Mouse (Mus musculus) 416B (cell line): ENCODE measurements around the gene Ccdc69.

Experiments used
- DNase-seq: peaks from one replicate; pipeline ENCODE4 v3.0.0; 2011; ENCODE audit warnings: low read depth

Ccdc69 gene

GRCm38 (mm10) chr11:55036601-55037000 lies 41.3 kb downstream of the Ccdc69 start:
- DNase-seq: no peak

DNA sequence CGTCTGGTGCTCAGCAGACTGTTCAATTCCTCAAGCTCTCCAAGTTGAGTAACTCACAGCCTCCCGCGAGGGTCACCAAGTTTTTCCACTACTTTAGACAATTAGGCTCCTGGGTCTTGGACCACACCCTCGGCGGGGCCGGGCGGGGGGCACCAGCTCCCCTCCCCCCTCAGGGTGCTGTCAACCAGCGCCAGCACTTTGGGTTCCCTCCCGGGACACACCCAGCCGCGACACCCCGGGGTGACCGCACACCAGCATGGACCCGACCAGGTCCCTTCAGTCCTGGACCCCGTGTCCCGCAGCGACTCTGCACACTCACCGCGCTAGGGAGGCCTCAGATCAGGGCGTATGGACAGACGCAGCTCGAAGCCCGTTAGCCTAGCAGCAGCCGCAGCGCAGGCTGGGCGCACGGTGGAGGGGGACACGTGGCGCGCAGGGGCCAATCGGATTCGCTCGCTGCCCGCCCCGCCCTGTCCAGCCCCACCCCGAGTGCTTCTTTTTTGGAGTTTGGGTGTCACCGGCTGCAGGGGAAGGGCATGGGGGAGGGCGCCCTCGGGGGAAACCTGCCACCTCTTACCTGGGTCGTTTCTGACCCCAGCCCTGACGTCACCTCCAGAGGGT lies 44.8 kb downstream of the Ccdc69 start, which contains the start of gene Anxa6:
Anxa6 (minus strand) TSS at position 406 of the 621 bp plus-strand sequence.
- peak; percentile 65 for DNase-seq

DNA sequence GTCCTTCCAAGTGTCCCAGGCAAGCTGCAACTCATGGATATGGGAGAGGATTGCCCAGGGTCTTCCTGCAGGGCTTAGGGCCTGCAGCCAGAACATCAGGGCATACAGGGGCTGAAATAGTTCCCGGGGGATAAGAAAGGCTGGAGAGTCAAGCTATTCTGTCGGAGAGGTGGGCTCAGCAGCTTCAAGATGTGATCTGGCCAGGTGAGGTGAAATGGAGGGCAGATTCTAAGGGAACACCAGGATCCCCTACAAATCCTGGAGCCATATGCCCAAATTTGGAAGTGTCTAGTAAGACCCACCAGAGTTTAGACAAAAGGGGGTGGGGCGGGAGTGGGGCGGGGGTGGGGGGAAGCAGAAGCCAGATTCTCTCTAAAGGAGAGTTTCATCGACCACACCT lies 45.6 kb downstream of the Ccdc69 start:
- DNase-seq: no peak

GRCm38 (mm10) chr11:55031991-55032280 lies 46.0 kb downstream of the Ccdc69 start:
- no peak for DNase-seq

DNA sequence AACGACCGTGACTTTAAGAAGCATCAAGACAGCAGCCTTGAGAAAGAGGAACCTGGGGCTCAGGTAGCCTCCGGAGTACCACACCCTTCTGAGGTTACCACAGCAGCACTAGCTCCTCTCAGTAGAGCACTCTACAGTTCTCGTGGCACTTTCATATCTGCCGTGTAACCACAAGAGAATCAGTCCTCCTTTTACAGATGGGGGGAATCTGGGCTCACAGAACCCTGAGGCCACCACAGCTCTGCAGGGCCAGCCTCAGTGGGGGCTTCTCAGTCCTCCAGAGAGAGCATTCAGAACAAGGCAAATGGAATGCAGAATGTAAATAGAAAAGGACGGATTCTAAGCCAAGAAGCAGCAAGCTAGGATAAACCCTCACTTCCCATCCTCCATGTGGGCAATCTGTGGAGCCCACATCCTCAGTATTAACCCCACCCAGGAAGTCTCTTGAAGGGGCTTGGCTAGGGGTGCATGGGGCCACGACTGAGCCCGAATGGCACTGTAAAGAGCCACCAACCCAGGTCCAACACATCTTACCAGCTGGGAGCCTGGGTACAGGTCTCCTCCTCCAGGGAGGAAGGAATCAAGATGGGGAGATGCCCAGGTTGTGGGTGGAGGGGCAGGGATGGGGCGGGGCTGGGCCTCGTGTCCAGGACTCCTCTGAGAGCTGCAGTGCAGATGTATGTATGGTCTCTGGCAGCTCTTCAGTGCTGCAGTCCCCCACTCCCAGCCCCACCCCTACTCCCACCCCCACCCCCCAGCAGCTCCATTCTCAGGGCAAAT lies 46.5 kb downstream of the Ccdc69 start:
- no peak for DNase-seq

GRCm38 (mm10) chr11:55028509-55028908 lies 49.4 kb downstream of the Ccdc69 start:
- DNase-seq: no peak

- DNase-seq: no peak
Observed at GRCm38 (mm10) chr11:55027204-55027855, 50.6 kb downstream of the Ccdc69 start.

- no peak for DNase-seq
Observed at GRCm38 (mm10) chr11:55025896-55026295, 52.0 kb downstream of the Ccdc69 start.

DNA sequence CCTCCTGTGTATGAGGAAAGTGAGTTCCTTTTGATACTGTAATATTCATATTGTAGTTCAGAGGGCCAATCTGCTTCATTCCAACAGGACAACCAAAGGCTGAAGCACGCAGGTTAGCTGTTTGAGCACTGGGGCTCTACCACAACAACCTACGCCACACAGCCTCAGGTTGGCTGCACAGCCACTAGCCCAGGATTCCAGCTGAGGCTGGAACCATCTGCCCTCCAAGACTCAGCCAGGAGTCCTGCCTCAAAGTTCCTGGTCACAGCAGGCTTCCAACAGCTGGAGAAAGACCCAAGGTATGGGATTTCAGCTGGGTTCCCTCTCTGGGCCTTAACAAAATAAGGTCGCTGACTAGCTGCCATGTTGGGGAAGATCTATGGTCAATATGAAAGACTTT lies 54.3 kb downstream of the Ccdc69 start:
- DNase-seq: no peak

DNA sequence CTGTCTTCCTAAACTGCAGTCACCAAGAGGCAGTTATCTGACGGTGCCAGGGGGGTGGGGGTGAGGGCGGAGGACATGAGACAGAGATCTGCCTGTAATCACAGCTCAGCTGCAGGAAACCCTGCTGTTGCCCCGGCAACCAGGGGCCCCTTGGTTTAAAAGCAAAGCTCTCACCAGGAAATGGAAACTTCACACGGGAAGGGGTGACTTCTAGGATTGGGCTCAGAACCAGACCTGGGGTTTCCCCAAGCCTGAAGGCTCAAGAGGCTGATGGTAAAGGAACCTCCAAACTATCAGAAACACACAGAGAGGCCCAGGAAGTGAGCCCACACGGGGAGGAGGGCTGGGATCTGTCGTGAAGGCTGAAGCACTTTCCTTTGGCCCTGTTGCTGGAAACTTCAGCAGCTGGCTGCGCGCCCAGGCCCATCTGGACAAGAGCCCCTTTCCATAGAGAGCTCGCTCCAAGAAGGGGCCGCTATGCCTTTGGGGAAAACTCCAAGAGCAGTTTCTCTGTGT lies 54.8 kb downstream of the Ccdc69 start:
- peak; percentile 91 for DNase-seq

DNA sequence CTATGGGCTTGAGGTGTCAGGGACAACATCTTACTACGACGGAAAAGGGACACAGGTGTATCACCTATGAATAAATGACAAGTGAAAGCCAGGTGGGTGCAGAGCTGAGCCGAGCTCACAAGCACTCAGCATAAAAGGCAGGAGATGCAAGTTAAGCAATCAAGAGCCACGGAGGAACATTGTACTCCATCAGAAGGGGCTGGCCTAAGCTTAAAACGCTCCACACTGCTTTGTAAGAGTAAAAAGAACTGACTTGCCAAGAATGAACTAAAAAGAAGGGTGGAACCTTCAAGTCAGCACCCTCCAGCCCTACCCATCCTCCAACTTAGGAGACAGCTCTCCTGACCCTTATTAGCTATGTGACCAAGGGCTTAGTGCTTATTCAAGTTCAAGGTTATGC lies 55.4 kb downstream of the Ccdc69 start:
- no peak for DNase-seq

DNA sequence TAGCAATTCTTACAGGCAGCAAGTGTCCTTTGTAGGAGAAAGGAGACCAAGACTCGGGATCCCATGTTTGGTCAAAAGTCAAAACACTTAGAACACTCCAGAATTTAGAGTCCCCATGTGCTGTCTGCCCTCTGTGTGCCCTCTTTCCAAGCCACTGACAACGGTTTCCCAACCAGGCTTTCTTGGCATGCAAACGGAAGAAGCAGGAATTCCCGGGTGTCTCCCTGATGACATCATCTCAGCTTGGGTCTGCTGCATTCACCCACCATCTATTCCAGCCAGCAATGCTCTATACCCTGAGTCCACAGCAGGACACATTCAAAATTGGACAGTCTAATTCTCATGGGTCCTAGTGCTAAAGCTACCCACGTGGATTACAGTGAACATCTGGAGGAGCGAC lies 56.1 kb downstream of the Ccdc69 start:
- no peak for DNase-seq

- DNase-seq: no peak
Observed at GRCm38 (mm10) chr11:55021458-55021857, 56.5 kb downstream of the Ccdc69 start.

GRCm38 (mm10) chr11:55019711-55020110 lies 58.2 kb downstream of the Ccdc69 start:
- DNase-seq: no peak

- no peak for DNase-seq
Observed at GRCm38 (mm10) chr11:55018034-55018433, 59.9 kb downstream of the Ccdc69 start.

- DNase-seq: no peak
Observed at GRCm38 (mm10) chr11:55017201-55017600, 60.7 kb downstream of the Ccdc69 start.

- DNase-seq: no peak
Observed at GRCm38 (mm10) chr11:55016758-55017157, 61.2 kb downstream of the Ccdc69 start.

DNA sequence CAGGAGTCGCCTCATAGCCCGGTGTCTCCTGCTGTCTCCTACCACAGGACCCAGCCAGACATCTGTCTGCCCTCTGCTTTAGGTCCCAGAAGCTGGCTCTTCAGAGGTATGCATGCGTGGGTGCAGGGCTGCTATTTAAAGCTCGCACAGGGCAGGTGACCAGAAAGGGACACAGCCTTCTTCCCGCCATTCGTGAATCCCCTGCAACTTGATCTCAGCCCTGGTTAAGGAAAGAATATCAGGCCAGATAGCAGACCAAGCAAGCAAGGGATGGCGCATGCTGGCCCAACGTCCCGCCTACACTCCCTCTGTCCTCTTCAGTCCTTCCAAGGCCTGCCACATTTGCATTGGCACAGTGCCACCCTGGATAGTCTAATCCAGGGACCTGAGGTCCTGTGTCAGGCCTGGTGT lies 62.1 kb downstream of the Ccdc69 start:
- no peak for DNase-seq

DNA sequence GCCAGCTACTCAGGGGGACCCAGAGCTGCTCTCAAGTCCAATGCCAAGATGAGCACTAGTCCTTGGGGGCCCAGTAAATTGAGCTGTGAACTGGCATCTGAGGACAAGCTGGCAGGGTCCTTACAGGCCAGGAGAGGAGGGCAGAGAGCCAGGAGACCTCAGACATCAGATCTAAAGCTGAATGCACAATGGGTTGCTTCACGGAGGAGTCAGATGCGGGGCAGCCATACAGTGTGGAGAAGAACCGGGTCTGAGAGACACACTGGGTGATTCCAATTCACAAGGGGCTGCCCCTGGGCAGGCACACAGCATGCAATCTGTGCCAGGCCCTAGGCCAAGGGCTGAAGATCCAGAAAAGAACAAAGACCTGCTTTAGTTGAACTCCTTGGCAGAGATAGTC lies 62.7 kb downstream of the Ccdc69 start:
- no peak for DNase-seq

DNA sequence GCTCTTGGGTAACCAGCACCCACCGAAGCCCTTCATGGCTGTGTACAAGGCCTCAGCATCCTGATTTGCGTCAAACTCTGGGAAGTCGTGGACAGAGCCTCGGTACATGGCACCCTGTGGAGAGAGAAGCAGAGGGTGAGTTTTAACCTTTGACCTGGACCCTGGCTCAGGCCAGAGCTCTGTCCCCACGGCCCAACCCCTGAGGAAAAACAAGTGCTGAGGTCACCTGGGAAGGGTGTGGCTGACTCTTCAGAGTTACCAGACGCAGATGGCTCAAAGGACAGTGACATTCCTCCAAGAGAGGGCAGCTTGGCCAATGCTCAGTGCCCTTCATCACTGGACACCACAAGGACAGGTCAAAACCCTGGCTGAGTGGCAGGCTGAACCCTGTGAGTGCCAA lies 64.1 kb downstream of the Ccdc69 start:
- no peak for DNase-seq

GRCm38 (mm10) chr11:55012551-55013521 lies 65.1 kb downstream of the Ccdc69 start:
- no peak for DNase-seq

- DNase-seq: no peak
Observed at GRCm38 (mm10) chr11:55011440-55011839, 66.5 kb downstream of the Ccdc69 start.
